8 mouse cellular contexts compared by ENCODE assay signal in genomic region chr12:29096033-29096913, GRCm38 (mm10).
A peak's percentile ranks its signal among the peaks of the same experiment; 100 is the strongest.
DNase-seq lines count a peak whose midpoint lies in the region; ATAC-seq lines count a peak whose summit lies in the region.
"Had no signal": no experiment of that assay in that cellular context is flagged by ENCODE, and none has a peak within 500 bp of the region (broad histone marks: within the 10 kb centered on the region; RNA-seq: fewer than 3 reads in every experiment).

No protein-coding gene starts in this region.

- peaks cover 15% of the 10 kb centered on the region for H3K4me1 ChIP-seq in embryonic facial prominence, embryonic 15.5 days

- ATAC-seq in embryonic facial prominence, embryonic 15.5 days (ENCODE audit: insufficient number of reproducible peaks, low FRiP score, low TSS enrichment, low read depth), result 0 out of 2 replicates have a peak, but pooled peaks have one; percentile 50

- H3K4me3 ChIP-seq in embryonic facial prominence, embryonic 15.5 days (replicated peaks), result no peak overlapping the region
- H3K4me3 ChIP-seq: megakaryocyte, embryonic 14.5 days had no signal

- intact Hi-C loops in left cerebral cortex, postnatal 25 days (cut with DNase I), result no loop called here

- H3K4me2 ChIP-seq in embryonic facial prominence, embryonic 15.5 days (replicated peaks), result no peak overlapping the region

- H3K9me3 ChIP-seq in embryonic facial prominence, embryonic 15.5 days (replicated peaks), result no peaks in the 10 kb centered on the region

- no peak overlapping the region for H3K27ac ChIP-seq in embryonic facial prominence, embryonic 15.5 days (replicated peaks)

- DNase-seq in lung, postnatal 4 days, result peak; percentile 6 to 43
- no peak for DNase-seq in lung, postnatal 25 days (ENCODE audit: low spot score)
- DNase-seq in kidney, adult 11 months, result peak; percentile 28
- peak; percentile 47 to 74 for DNase-seq in left cerebral cortex, postnatal 25 days (ENCODE audit: low spot score in 2 of 2)
- peak; percentile 71 for DNase-seq in retina, embryonic 14.5 days (ENCODE audit: low spot score)
- DNase-seq in c-Kit-positive CD71-positive TER-119-positive erythroid progenitor cells, embryonic 14.5 days (ENCODE audit: low spot score), result no peak

- WGBS in embryonic facial prominence, embryonic 15.5 days, result 10% methylated on average over 16 of the region's 16 CpGs

- H3K9ac ChIP-seq in embryonic facial prominence, embryonic 15.5 days, result no peak overlapping the region

- H3K27me3 ChIP-seq in embryonic facial prominence, embryonic 15.5 days, result no peaks in the 10 kb centered on the region
- H3K27me3 ChIP-seq: megakaryocyte, embryonic 14.5 days had no signal

- no peaks in the 10 kb centered on the region for H3K36me3 ChIP-seq in embryonic facial prominence, embryonic 15.5 days

Comparison
In these comparisons a context has a peak if more than half of its experiments do, and no peak if none do; other contexts are left out.
1. DNase-seq: peak in lung, postnatal 4 days (2 of 2), kidney, adult 11 months (single experiment), left cerebral cortex, postnatal 25 days (2 of 2) and retina, embryonic 14.5 days (single experiment); none in lung, postnatal 25 days (single experiment) and c-Kit-positive CD71-positive TER-119-positive erythroid progenitor cells, embryonic 14.5 days (single experiment).